Mouse (Mus musculus): Measurements from ENCODE around the gene Anxa3.

DNA sequence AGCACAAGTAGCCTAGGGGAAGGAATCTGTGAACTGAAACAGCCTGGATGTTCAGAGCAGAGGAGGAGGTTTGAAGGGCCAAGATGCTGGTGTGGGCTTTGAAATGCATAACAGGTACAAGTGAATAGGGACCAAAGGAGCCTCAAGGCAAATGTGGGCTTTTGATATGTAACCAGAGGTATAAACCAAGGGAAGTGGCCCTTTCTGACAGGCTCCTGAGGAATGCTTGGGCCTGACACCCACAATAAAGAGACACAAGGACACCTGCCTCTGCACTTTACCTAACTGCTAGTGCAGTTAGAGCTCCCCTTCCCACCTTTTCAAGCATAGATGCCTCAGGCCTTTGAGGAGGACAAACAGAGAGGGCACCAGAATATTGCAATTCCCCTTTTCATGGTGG lies 54.8 kb downstream of the Anxa3 start:
- TF ChIP-seq CTCF (IDR thresholded peaks at IDR 0.05; ENCODE audit: borderline replicate concordance, control insufficient read depth, extremely low read depth, insufficient read depth, low read length, poor library complexity) (no peak), POLR2A (IDR thresholded peaks at IDR 0.05; ENCODE audit: control insufficient read depth, extremely low read depth, insufficient read depth, low read length, poor library complexity) (no peak)
